Mouse (Mus musculus) lung, adult 2 months (tissue): ENCODE measurements at regions not wholly inside any gene's neighbourhood (a gene's known extent, or its start where the extent isn't known, plus 50 kb on each side); places are given as distances from the start of the nearest gene placed in this dataset.

Experiments
- CTCF ChIP-seq: fragments of 200-500 bp; IDR thresholded peaks from 2 replicates; pipeline ENCODE4 v1.5.1; 2011; ENCODE audit warnings: mild to moderate bottlenecking, low read length, control low read depth; ENCODE audit not compliant: insufficient read depth
- POLR2A ChIP-seq: fragments of 200-500 bp; IDR thresholded peaks from 2 replicates; pipeline ENCODE4 v1.6.1; 2011; ENCODE audit warnings: low read depth, mild to moderate bottlenecking, control low read depth, low read length, borderline replicate concordance; ENCODE audit errors: extremely low read depth

- TF ChIP-seq CTCF, result no peak
- TF ChIP-seq POLR2A, result no peak
Observed at GRCm38 (mm10) chr5:53415472-53415871, 50.5 kb upstream of the Rbpj start.
